Mouse (Mus musculus) embryonic facial prominence, embryonic 15.5 days (tissue): ENCODE measurements around the gene Pear1. TPM values are rescaled to one million over a fixed set of nuclear protein-coding genes. Genes with fewer than 3 reads are reported as not detected.
"Not testable (repeated sequence)": the region's sequence is repeated elsewhere in the genome, so short reads cannot be mapped to it uniquely, and the experiment has no call there.

Source experiments
- ATAC-seq: fragments of 200-750 bp; cut with Nextera tagmentation; 2 replicates; pipeline ENCODE4 v1.8.0; 2017; ENCODE audit warnings: low read depth, moderate TSS enrichment; ENCODE audit not compliant: insufficient number of reproducible peaks, low FRiP score, low TSS enrichment
- H3K27ac ChIP-seq: fragments of 300-500 bp; sonication (generic); replicated peaks from 2 replicates; pipeline ENCODE4 v1.5.1; 2015; ENCODE audit warnings: mild to moderate bottlenecking, inconsistent platforms
- H3K27me3 ChIP-seq: fragments of 300-500 bp; sonication (generic); 2 replicates; pipeline ENCODE4 v1.6.1; 2015; ENCODE audit warnings: inconsistent platforms
- H3K36me3 ChIP-seq: fragments of 300-500 bp; sonication (generic); 2 replicates; pipeline ENCODE4 v1.6.1; 2015; ENCODE audit warnings: mild to moderate bottlenecking, inconsistent platforms
- H3K4me1 ChIP-seq: fragments of 300-500 bp; sonication (generic); 2 replicates; pipeline ENCODE4 v1.6.1; 2015; ENCODE audit warnings: inconsistent platforms
- H3K4me2 ChIP-seq: fragments of 300-500 bp; sonication (generic); replicated peaks from 2 replicates; pipeline ENCODE4 v1.6.1; 2015; ENCODE audit warnings: mild to moderate bottlenecking, inconsistent platforms
- H3K4me3 ChIP-seq: fragments of 300-500 bp; sonication (generic); replicated peaks from 2 replicates; pipeline ENCODE4 v1.5.1; 2015; ENCODE audit warnings: mild to moderate bottlenecking, inconsistent platforms
- H3K9ac ChIP-seq: fragments of 300-500 bp; sonication (generic); 2 replicates; pipeline ENCODE4 v1.6.1; 2015; ENCODE audit warnings: inconsistent platforms
- H3K9me3 ChIP-seq: fragments of 300-500 bp; sonication (generic); replicated peaks from 2 replicates; pipeline ENCODE4 v1.6.1; 2016; ENCODE audit warnings: inconsistent platforms
- WGBS: fragments of 180-500 bp; shearing (Covaris S2); methylation state at CpG from one replicate; pipeline ENCODE4 v1.1.7; 2015; 5-methylcytosine and 5-hydroxymethylcytosine counted together
- polyA plus RNA-seq: library from polyadenylated mRNA; unstranded; fragments of >200 nt; fragmentation: Nextera tagmentation; extraction: Ambion mirVana; gene quantifications from 2 replicates; pipeline ENCODE4 v1.2.1, GENCODE M21; 2015

Gene Pear1
- polyA plus RNA-seq: 24.4 and 27.4 TPM in 2 replicates

DNA sequence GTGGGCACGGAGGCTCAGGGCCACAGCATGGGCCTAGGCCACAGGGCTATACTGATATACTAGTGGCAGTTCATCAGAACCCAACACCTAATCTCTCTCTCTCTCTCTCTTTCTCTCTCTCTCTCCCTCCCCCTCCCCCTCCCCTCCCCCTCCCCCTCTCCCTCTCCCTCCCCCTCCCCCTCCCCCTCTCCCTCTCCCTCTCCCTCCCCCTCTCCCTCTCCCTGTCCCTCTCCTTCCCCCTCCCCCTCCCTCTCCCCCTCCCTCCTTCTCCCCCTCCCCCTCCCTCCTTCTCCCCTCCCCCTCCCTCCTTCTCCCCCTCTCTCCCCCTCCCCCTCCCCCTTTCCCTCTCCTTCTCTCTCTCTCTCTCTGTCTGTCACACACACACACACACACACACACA lies at the start of gene Pear1:
Gene Pear1, minus strand, starts transcription at position 101 of the 400 bp plus-strand sequence.
- not testable (repeated sequence) for H3K4me1 ChIP-seq, H3K27me3 ChIP-seq, H3K27ac ChIP-seq, ATAC-seq, H3K4me2 ChIP-seq, H3K9me3 ChIP-seq, H3K4me3 ChIP-seq, H3K36me3 ChIP-seq, H3K9ac ChIP-seq
- 83% methylated on average over 1 of the region's 1 CpGs for WGBS

GRCm38 (mm10) chr3:87864111-87864510 lies 40.0 kb upstream of the Pear1 start:
- not testable (repeated sequence) for H3K4me3 ChIP-seq, H3K4me1 ChIP-seq, H3K4me2 ChIP-seq, H3K27ac ChIP-seq, H3K9ac ChIP-seq, H3K9me3 ChIP-seq, H3K27me3 ChIP-seq, ATAC-seq
- H3K36me3 ChIP-seq: peaks cover 84% of the 10 kb centered on the region
- 91% methylated on average over 4 of the region's 4 CpGs for whole genome bisulfite sequencing

DNA sequence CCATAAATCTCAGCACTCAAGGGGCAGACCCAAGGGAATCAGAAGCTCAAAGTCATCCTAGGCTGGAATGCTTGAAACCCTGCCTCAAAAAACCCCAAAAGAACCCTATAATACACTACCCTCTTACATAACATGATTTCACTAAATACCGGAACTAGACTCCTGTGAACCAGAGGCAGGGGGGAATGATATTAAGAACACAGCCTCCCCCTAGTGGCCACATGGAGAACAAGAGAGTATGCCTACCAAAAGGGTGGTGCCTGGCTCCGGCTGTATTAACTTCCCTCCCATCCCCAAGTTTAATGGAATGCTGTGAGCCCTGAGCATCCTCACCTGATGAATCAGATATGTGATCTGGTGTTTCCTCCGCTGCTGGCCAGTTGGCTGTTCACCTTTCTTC lies 35.7 kb upstream of the Pear1 start:
- Histone ChIP-seq H3K36me3 (peaks cover 76% of the 10 kb centered on the region), H3K9ac (no peak overlapping the region), H3K4me1 (0 out of 2 replicates have a peak, but pooled peaks cover 5% of the 10 kb centered on the region), H3K9me3 (no peaks in the 10 kb centered on the region), H3K27me3 (no peaks in the 10 kb centered on the region), H3K4me3 (no peak overlapping the region), H3K4me2 (no peak overlapping the region), H3K27ac (no peak overlapping the region)
- no peak for ATAC-seq
- 22% methylated on average over 3 of the region's 3 CpGs for WGBS

DNA sequence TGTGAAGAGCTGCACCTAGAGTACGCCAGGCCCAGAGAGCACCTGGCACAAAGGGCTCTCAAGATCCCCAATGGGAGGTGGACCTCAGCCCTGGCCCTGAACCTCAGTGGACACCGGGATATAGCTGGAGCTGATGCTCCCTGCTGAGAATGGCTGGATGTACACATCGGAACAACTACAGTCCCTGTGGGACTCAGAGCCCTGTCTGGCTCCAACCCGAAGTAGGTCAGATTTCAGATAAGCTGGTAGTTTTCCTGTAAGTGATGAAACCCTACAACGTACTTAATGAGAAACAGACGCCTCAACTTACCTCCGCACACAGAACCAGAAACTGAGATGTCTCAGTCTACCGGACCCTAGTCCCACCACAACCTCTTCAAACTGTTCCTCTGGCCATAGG lies 33.6 kb upstream of the Pear1 start:
- no peaks in the 10 kb centered on the region for H3K9me3 ChIP-seq
- H3K27me3 ChIP-seq: no peaks in the 10 kb centered on the region
- H3K4me1 ChIP-seq: 0 out of 2 replicates have a peak, but pooled peaks cover 8% of the 10 kb centered on the region
- no peak overlapping the region for H3K27ac ChIP-seq
- H3K9ac ChIP-seq: no peak overlapping the region
- no peak overlapping the region for H3K4me2 ChIP-seq
- H3K36me3 ChIP-seq: peaks cover 60% of the 10 kb centered on the region
- ATAC-seq: no peak
- whole genome bisulfite sequencing: 56% methylated on average over 8 of the region's 8 CpGs
- H3K4me3 ChIP-seq: no peak overlapping the region

GRCm38 (mm10) chr3:87855936-87856335 lies 31.8 kb upstream of the Pear1 start:
- Histone ChIP-seq H3K27ac (0 out of 2 replicates have a peak overlapping the region, but pooled peaks have one; percentile 2), H3K4me2 (no peak overlapping the region), H3K9me3 (no peaks in the 10 kb centered on the region), H3K27me3 (no peaks in the 10 kb centered on the region), H3K9ac (no peak overlapping the region), H3K4me3 (no peak overlapping the region), H3K4me1 (0 out of 2 replicates have a peak, but pooled peaks cover 8% of the 10 kb centered on the region), H3K36me3 (peaks cover 45% of the 10 kb centered on the region)
- WGBS: 71% methylated on average over 8 of the region's 8 CpGs
- ATAC-seq: no peak

DNA sequence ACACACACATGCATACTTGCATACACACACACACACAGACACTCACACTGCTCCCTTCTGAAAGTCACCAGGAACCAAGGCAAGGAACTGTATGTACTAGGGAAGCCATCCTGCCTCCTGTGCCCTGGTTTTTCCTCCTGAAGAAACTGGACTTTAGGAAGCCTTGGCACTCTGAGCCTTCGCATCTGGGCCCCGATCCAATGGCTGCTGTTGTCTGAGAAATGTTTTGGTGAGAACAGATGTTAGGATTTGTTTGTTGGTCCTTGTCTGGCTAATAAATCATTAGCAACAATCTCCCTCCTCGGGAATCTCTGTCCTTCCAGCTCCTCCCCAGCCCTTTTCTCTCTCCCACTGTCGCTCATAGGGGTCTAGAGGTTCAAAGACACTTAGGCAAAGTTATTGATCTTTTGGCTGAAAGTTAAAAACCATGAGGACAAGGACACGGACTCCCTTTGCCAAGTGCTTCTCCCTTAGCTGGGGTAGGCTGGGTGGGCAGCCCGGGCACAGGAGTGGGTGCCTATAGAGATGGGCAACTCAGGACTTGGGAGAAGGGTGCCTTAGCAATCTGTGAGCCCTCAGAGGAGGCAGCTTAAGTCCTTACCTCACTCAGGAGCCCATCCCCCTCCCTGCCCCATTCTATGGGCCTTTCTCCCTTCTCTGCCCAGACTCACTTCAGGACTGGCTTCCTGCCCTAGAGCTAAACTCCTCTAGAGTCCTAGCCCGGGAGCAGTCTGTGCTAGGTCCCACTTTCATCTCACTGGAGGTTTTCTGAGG lies 30.9 kb upstream of the Pear1 start:
- no peak overlapping the region for H3K27ac ChIP-seq
- no peak for ATAC-seq
- peaks cover 38% of the 10 kb centered on the region for H3K36me3 ChIP-seq
- WGBS: 56% methylated on average over 7 of the region's 7 CpGs
- H3K4me3 ChIP-seq: no peak overlapping the region
- 0 out of 2 replicates have a peak, but pooled peaks cover 8% of the 10 kb centered on the region for H3K4me1 ChIP-seq
- H3K27me3 ChIP-seq: no peaks in the 10 kb centered on the region
- H3K9ac ChIP-seq: no peak overlapping the region
- H3K4me2 ChIP-seq: no peak overlapping the region
- no peaks in the 10 kb centered on the region for H3K9me3 ChIP-seq

- WGBS: 81% methylated on average over 14 of the region's 14 CpGs
- no peaks in the 10 kb centered on the region for H3K9me3 ChIP-seq
- no peaks in the 10 kb centered on the region for H3K27me3 ChIP-seq
- no peak for ATAC-seq
- no peak overlapping the region for H3K4me3 ChIP-seq
- no peak overlapping the region for H3K9ac ChIP-seq
- H3K36me3 ChIP-seq: no peaks in the 10 kb centered on the region
- H3K4me2 ChIP-seq: no peak overlapping the region
- H3K4me1 ChIP-seq: 0 out of 2 replicates have a peak, but pooled peaks cover 3% of the 10 kb centered on the region
- no peak overlapping the region for H3K27ac ChIP-seq
Observed at GRCm38 (mm10) chr3:87849117-87849516, 25.0 kb upstream of the Pear1 start.

DNA sequence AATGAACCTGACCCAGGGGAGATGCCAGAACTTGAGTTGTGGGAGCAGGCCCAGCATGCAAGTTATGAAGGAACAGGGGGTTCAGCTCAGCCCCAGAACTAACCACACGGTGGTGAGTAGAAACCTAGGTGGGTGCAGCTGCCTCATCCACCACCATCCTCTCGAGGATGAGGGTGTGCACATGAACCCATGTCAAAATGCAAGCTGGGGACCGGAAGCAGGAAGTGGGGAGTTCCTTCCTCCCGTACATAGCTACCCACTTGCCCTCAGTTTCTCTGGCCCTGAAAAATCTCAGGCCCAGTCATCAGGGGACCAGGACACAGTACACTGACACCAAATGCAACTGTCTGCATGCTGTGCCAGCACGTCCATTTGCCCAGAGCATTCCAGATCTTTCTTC lies 23.6 kb upstream of the Pear1 start:
- no peak for ATAC-seq
- no peak overlapping the region for H3K9ac ChIP-seq
- H3K4me1 ChIP-seq: no peaks in the 10 kb centered on the region
- no peak overlapping the region for H3K4me3 ChIP-seq
- no peaks in the 10 kb centered on the region for H3K36me3 ChIP-seq
- 71% methylated on average over 5 of the region's 5 CpGs for WGBS
- no peak overlapping the region for H3K4me2 ChIP-seq
- H3K27me3 ChIP-seq: no peaks in the 10 kb centered on the region
- no peak overlapping the region for H3K27ac ChIP-seq
- H3K9me3 ChIP-seq: no peaks in the 10 kb centered on the region

- no peak for ATAC-seq
- no peak within 1 kb of the TSS for H3K27ac ChIP-seq
- no peaks in the 10 kb centered on the region for H3K9me3 ChIP-seq
- no peaks in the 10 kb centered on the region for H3K27me3 ChIP-seq
- H3K9ac ChIP-seq: no peak within 1 kb of the TSS
- H3K36me3 ChIP-seq: no peaks in the 10 kb centered on the region
- no peaks in the 10 kb centered on the region for H3K4me1 ChIP-seq
- 63% methylated on average over 7 of the region's 7 CpGs for WGBS
- H3K4me2 ChIP-seq: no peak within 1 kb of the TSS
- H3K4me3 ChIP-seq: no peak within 1 kb of the TSS
Observed at GRCm38 (mm10) chr3:87846650-87847110, 22.6 kb upstream of the Pear1 start, which contains the start of gene Sh2d2a. TSS of gene Sh2d2a (plus strand) at chr3:87846755.

- Histone ChIP-seq H3K4me1 (no peaks in the 10 kb centered on the region), H3K9me3 (no peaks in the 10 kb centered on the region), H3K9ac (no peak overlapping the region), H3K27me3 (no peaks in the 10 kb centered on the region), H3K4me2 (no peak overlapping the region), H3K4me3 (no peak overlapping the region), H3K36me3 (no peaks in the 10 kb centered on the region), H3K27ac (no peak overlapping the region)
- WGBS: 64% methylated on average over 4 of the region's 4 CpGs
- ATAC-seq: no peak
Observed at GRCm38 (mm10) chr3:87846186-87846585, 22.1 kb upstream of the Pear1 start.

GRCm38 (mm10) chr3:87844981-87845380 lies 20.9 kb upstream of the Pear1 start:
- H3K9me3 ChIP-seq: no peaks in the 10 kb centered on the region
- H3K4me2 ChIP-seq: no peak overlapping the region
- no peak for ATAC-seq
- 66% methylated on average over 4 of the region's 4 CpGs for whole genome bisulfite sequencing
- no peak overlapping the region for H3K4me3 ChIP-seq
- H3K27me3 ChIP-seq: no peaks in the 10 kb centered on the region
- H3K4me1 ChIP-seq: no peaks in the 10 kb centered on the region
- no peak overlapping the region for H3K9ac ChIP-seq
- H3K27ac ChIP-seq: no peak overlapping the region
- no peaks in the 10 kb centered on the region for H3K36me3 ChIP-seq

DNA sequence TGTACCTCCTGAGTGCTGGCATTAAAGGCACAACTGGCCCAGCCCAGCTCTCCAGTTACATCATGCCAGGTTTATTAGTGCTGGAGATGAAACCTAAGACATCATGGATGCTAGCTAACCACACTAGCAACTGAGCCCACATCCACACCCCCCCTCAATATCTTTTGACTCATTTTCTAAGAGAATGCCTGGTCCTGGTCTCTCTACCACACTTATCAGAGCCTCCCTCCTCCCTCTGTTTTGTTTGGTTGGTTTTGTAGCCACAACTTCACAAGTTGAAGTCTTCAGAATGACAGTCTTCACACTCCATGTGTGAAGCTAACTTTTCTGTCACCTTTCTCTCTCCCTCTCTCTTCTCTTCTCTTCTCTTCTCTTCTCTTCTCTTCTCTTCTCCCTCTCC lies 16.8 kb upstream of the Pear1 start:
- H3K4me2 ChIP-seq: no peak overlapping the region
- H3K36me3 ChIP-seq: no peaks in the 10 kb centered on the region
- H3K9ac ChIP-seq: no peak overlapping the region
- H3K4me1 ChIP-seq: no peaks in the 10 kb centered on the region
- H3K27ac ChIP-seq: no peak overlapping the region
- H3K27me3 ChIP-seq: 0 out of 2 replicates have a peak, but pooled peaks cover 2% of the 10 kb centered on the region
- no peaks in the 10 kb centered on the region for H3K9me3 ChIP-seq
- no peak for ATAC-seq
- no peak overlapping the region for H3K4me3 ChIP-seq
